Mouse (Mus musculus) thymus, adult 2 months (tissue): ENCODE results near the gene Spata17. TPM values are rescaled to one million over a fixed set of nuclear protein-coding genes. Genes with fewer than 3 reads are reported as not detected.

ENCODE experiments used
- DNase-seq: peaks from one replicate; pipeline ENCODE4 v3.0.0; 2021
- H3K27ac ChIP-seq: fragments of 200-500 bp; 2 replicates; pipeline ENCODE4 v1.5.1; 2012; ENCODE audit warnings: low read length, control low read depth; ENCODE audit not compliant: control insufficient read depth, insufficient read depth
- H3K27me3 ChIP-seq: fragments of 200-500 bp; 2 replicates; pipeline ENCODE4 v1.6.1; 2012; ENCODE audit warnings: mild to moderate bottlenecking, low read length, moderate library complexity, mixed read lengths; ENCODE audit not compliant: control insufficient read depth, insufficient read depth
- H3K36me3 ChIP-seq: fragments of 200-500 bp; 2 replicates; pipeline ENCODE4 v1.6.1; 2012; ENCODE audit warnings: mild to moderate bottlenecking, low read length, moderate library complexity; ENCODE audit not compliant: control insufficient read depth, insufficient read depth
- H3K4me1 ChIP-seq: fragments of 200-500 bp; replicated peaks from 2 replicates; pipeline ENCODE4 v1.6.1; 2012; ENCODE audit warnings: low read length; ENCODE audit not compliant: control insufficient read depth, insufficient read depth
- H3K4me3 ChIP-seq: fragments of 200-500 bp; 2 replicates; pipeline ENCODE4 v1.5.1; 2012; ENCODE audit warnings: mild to moderate bottlenecking, low read length, control low read depth, moderate library complexity; ENCODE audit not compliant: control insufficient read depth, insufficient read depth
- CTCF ChIP-seq: fragments of 200-500 bp; IDR thresholded peaks from 2 replicates; pipeline ENCODE4 v1.5.1; 2012; ENCODE audit warnings: mild to moderate bottlenecking, control low read depth, low read length, moderate library complexity, borderline replicate concordance; ENCODE audit not compliant: control insufficient read depth, poor library complexity, insufficient read depth; ENCODE audit errors: extremely low read depth
- POLR2A ChIP-seq: fragments of 200-500 bp; IDR thresholded peaks from 2 replicates; pipeline ENCODE4 v1.6.1; 2012; ENCODE audit warnings: mild to moderate bottlenecking, low read length, control low read depth, moderate library complexity; ENCODE audit not compliant: control insufficient read depth, poor library complexity, insufficient read depth; ENCODE audit errors: extremely low read depth
- WGBS: fragments of 180-500 bp; shearing (Covaris S2); methylation state at CpG from one replicate; pipeline ENCODE4 v1.1.7; 2018; 5-methylcytosine and 5-hydroxymethylcytosine counted together
- polyA plus RNA-seq: library from polyadenylated mRNA; depleted of rRNA; stranded (reverse); fragments of >200 nt; gene quantifications from 2 replicates; pipeline ENCODE4 v1.2.3, GENCODE M21; 2012

Spata17 gene
- polyA plus RNA-seq, 1 experiment, result 0.05 TPM

DNA sequence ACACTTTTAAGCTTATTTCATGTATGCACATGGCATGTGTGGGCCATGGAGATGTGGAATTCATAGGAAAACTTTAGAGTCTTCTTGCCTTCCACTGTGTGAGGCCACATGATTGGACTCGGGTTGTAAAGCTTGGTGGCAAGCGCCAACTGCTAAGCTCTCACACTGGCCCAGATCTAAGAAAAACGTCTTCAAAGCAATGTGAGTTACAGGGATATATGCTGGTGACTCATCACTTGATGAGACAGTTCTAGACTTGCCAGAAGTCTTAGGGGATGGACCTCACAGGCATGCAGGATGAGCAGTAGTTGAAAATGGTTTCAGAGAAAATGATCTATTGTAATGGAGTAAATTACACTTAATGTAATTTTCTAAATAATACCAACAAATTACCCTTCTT, 114.6 kb downstream of the Spata17 start:
- 88% methylated on average over 3 of the region's 3 CpGs for WGBS
- DNase-seq, result no peak
- H3K36me3 ChIP-seq, result no peaks in the 10 kb centered on the region
- no peak overlapping the region for H3K27ac ChIP-seq
- no peaks in the 10 kb centered on the region for H3K4me1 ChIP-seq
- H3K27me3 ChIP-seq, result no peaks in the 10 kb centered on the region; the same call in 1 of the 2 replicates
- no peak overlapping the region for H3K4me3 ChIP-seq
- TF ChIP-seq CTCF, result no peak
- no peak for TF ChIP-seq POLR2A

DNA sequence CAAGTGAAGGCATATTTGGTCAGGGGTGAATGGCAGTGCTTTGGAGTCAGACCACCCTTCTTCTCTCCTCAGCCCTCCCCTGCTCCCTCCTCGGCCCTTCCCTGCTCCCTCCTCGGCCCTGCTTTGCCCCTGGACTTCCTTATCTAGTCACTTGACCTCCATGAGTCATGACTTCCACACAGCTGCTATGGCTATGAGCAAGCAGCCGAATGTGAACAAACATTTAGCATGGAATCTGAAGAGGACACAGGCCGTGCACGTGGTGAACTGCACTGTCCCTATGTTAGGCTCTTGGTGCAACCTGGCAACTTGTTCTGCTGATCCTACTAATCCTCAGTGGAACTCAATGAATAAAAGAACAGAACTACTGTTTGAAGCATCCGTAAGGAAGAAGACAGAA, 117.0 kb downstream of the Spata17 start:
- H3K36me3 ChIP-seq, result no peaks in the 10 kb centered on the region
- 62% methylated on average over 6 of the region's 6 CpGs for WGBS
- TF ChIP-seq CTCF, result no peak
- TF ChIP-seq POLR2A, result no peak

DNA sequence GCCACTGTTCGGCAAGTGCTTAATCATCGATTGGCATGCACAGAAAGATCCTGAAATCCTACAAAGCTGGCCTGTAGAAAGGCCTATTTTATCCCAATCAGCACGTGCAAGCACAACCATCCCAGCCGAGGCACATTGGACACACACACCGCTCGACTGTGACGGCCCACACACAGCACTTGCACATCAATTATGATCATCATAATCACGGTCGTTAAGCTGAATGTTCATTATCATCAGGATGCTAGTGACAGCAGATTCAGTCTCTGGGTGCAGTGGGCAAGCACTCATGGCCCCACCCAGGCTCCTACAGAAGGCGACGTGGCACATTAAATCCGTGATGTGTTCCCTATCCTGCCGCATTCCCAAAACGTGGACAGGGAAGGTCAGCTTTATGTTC, 122.7 kb downstream of the Spata17 start:
- Histone ChIP-seq H3K4me1 (no peaks in the 10 kb centered on the region), H3K36me3 (no peaks in the 10 kb centered on the region), H3K4me3 (no peak overlapping the region), H3K27me3 (no peaks in the 10 kb centered on the region), H3K27ac (no peak overlapping the region)
- no peak for TF ChIP-seq CTCF
- TF ChIP-seq POLR2A, result no peak
- 95% methylated on average over 14 of the region's 14 CpGs for WGBS
- DNase-seq, result no peak

More for the DNA sequence above, 117.0 kb downstream of the Spata17 start:
- H3K4me1 ChIP-seq, result no peaks in the 10 kb centered on the region
- no peaks in the 10 kb centered on the region; the same call in 1 of the 2 replicates for H3K27me3 ChIP-seq
- no peak overlapping the region for H3K4me3 ChIP-seq
- DNase-seq, result no peak
- no peak overlapping the region for H3K27ac ChIP-seq

DNA sequence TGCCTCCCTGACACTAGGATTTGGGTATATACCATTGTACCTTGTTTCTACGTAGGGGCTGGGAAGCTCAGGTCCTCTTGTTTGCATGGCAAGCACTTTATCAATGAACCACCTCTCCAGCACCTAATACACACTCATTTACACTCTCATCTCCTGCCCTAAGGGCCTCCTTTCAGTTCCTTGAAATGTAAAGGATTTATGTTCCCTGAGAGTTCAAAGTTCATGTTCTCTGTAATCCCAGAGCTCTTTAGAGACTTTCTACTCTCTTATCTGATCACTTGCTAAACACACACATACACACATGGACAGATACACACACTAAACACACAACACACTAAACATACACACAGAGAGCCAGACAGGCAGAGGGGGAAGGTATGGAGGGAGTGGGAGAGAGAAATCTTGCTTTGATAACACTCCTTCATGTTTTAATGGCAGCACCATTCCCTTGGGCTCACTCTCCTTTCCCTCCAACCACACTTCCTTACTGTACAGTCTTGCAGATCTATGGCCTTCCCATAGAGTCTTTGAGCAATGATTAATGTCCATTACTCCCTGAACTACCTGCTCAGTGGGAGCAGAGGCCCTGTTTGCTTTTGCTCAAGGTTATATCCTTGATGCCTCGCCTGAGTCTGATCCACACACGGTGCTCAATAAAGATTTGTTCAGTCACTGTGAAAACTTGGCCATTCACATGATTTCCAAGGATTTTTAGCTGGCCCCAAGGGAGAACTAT, 126.4 kb downstream of the Spata17 start:
- no peak for DNase-seq
- 92% methylated on average over 3 of the region's 3 CpGs for WGBS
- Histone ChIP-seq H3K36me3 (no peaks in the 10 kb centered on the region), H3K4me1 (no peaks in the 10 kb centered on the region), H3K27me3 (no peaks in the 10 kb centered on the region), H3K4me3 (no peak overlapping the region), H3K27ac (no peak overlapping the region)
- no peak for TF ChIP-seq CTCF
- no peak for TF ChIP-seq POLR2A

DNA sequence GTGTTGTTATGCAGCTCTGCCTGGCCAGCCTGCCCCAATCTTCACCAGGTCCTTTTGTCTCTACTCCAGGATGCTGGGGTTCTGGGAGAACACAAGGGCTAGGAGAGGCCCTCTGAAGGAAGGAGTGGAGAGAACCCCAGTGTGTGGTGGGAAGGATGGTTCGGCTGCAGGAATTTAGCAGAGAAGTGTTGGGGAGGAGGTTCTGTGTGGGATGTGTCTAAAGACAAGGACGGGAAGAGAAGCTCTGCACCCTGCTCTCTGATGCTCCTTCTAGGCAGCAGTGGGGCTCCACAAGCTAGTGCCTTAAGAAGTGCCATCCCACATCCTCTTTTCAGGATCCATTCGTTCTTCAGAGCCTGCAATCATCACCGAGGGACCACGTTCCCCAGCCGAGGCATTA, 129.2 kb downstream of the Spata17 start:
- no peak for DNase-seq
- H3K27me3 ChIP-seq, result no peaks in the 10 kb centered on the region
- TF ChIP-seq POLR2A, result no peak
- no peaks in the 10 kb centered on the region for H3K36me3 ChIP-seq
- no peak overlapping the region for H3K27ac ChIP-seq
- no peaks in the 10 kb centered on the region for H3K4me1 ChIP-seq
- 77% methylated on average over 6 of the region's 6 CpGs for WGBS
- no peak overlapping the region for H3K4me3 ChIP-seq

DNA sequence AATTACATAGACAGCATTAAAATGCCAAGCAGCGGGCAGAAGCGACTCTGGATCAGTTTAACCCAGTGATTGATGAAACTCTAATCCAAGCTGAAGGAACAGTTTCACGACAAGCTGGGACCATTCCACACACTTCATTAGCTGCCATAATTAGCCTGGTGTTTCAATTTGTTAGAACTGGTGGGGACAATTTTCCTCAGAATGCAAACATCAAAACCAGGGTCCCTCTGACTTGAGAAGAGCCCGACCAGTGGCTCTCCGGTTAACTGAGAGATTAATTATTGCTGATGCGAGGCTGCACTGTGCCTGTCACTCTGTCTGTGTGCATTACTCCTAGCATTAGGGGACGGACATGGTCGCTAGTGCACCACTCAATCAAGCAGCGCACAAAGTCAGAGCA, 137.9 kb downstream of the Spata17 start:
- 86% methylated on average over 9 of the region's 9 CpGs for WGBS
- no peaks in the 10 kb centered on the region for H3K27me3 ChIP-seq
- no peak overlapping the region for H3K27ac ChIP-seq
- DNase-seq, result no peak
- no peaks in the 10 kb centered on the region for H3K4me1 ChIP-seq
- H3K36me3 ChIP-seq, result no peaks in the 10 kb centered on the region
- no peak overlapping the region for H3K4me3 ChIP-seq
- TF ChIP-seq CTCF, result no peak
- TF ChIP-seq POLR2A, result no peak

DNA sequence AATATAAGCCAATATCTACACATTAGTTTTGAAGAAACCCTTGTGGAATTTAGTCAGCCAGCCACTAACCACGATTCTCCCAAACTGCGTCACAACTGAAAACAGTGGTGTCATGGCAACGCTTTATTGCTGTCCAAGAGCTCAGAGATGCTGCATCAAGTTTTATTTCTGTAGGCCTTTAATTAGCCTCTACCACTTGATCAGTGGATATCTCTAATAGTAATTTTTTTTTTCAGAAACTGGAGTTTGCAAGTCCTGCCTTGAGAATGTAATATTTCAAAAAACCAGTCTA, 138.3 kb downstream of the Spata17 start:
- no peaks in the 10 kb centered on the region for H3K27me3 ChIP-seq
- no peak overlapping the region for H3K27ac ChIP-seq
- DNase-seq, result no peak
- H3K4me3 ChIP-seq, result no peak overlapping the region
- TF ChIP-seq CTCF (no peak), POLR2A (no peak)
- no peaks in the 10 kb centered on the region for H3K36me3 ChIP-seq
- WGBS, result 89% methylated on average over 3 of the region's 3 CpGs
- no peaks in the 10 kb centered on the region for H3K4me1 ChIP-seq
